Mouse (Mus musculus) inflammation-experienced regulatory T-cells (primary cell): ENCODE measurements around the gene Gm17359. TPM values are rescaled to one million over a fixed set of nuclear protein-coding genes. Genes with fewer than 3 reads are reported as not detected.

Experiments used
- polyA plus RNA-seq, 2 experiments: library from polyadenylated mRNA; unstranded; fragments of 100-300 nt; shearing (Covaris generic); gene quantifications; one replicate each; pipeline ENCODE4 v1.2.1; 2017

The Gm17359 gene
- under 1 TPM in 1 of 2 experiments, not detected in 1; 0.88 TPM for polyA plus RNA-seq

DNA sequence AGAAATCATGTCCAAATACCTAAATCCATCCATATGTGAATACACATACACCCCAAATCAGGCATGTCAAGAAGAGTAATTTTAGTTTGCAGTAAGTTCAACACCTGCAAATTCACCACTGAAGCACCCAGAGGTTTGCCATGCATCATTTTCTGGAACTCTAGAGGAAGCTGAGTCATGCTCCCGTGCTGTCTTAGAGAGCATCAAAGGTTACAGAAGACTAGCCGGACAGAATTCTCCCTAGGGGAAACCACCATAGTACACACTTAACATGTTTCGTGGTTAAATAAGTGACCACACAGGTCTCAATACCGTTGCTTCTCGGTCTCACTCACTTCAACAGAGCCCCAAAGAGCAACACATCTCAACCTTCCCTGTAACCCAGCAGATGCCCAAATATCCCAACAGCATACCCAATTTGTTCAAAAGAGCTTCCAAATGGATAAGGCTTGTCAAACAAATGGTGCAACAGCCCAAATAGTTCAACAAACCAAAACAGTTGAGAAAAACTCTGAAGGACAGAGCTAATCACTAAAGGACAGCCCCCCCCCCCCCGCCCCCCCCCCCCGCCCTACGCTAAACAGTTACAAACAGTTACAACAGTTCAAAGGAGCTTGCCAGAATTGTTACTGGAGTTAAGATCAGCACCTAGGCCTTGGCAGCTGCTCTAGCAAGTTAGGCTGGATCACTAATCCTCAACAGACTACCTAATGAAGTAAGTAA, at the start of gene Gm17359:
TSS of gene Gm17359 (plus strand) at position 618 of the 723 bp plus-strand sequence.

Other genes with a start within 250 kb of the Gm17359 start
- 10 to 100 TPM; 18.6 to 25.4 TPM for gene Rapgef2, start 50.1 kb upstream of the Gm17359 start, polyA plus RNA-seq
- gene Fnip2, start 231.1 kb downstream of the Gm17359 start, polyA plus RNA-seq = 1 to 10 TPM; 1.1 to 1.5 TPM